Mouse (Mus musculus): ENCODE measurements at regions not wholly inside any gene's neighbourhood (a gene's known extent, or its start where the extent isn't known, plus 50 kb on each side); places are given as distances from the start of the nearest gene placed in this dataset.

GRCm38 (mm10) chr5:75467916-75468315, 106.8 kb upstream of the Kit start:
- DNase-seq (ENCODE audit: low spot score): no peak

GRCm38 (mm10) chr5:75471010-75471409, 103.7 kb upstream of the Kit start:
- DNase-seq (ENCODE audit: low spot score): no peak

GRCm38 (mm10) chr5:75472484-75472883, 102.2 kb upstream of the Kit start:
- DNase-seq (ENCODE audit: low spot score): no peak

- DNase-seq (ENCODE audit: low spot score): no peak
These were observed 99.3 kb upstream of the Kit start for GRCm38 (mm10) chr5:75475414-75475813.

GRCm38 (mm10) chr5:75478499-75478898, 96.2 kb upstream of the Kit start:
- no peak for DNase-seq (ENCODE audit: low spot score)

- no peak for DNase-seq (ENCODE audit: low spot score)
These were observed 95.6 kb upstream of the Kit start for GRCm38 (mm10) chr5:75479149-75479548.

GRCm38 (mm10) chr5:75481595-75481994, 93.1 kb upstream of the Kit start:
- DNase-seq (ENCODE audit: low spot score): no peak

GRCm38 (mm10) chr5:75484330-75484729, 90.4 kb upstream of the Kit start:
- no peak for DNase-seq (ENCODE audit: low spot score)

GRCm38 (mm10) chr5:75490806-75491205, 83.9 kb upstream of the Kit start:
- no peak for DNase-seq (ENCODE audit: low spot score)

- no peak for DNase-seq (ENCODE audit: low spot score)
These were observed 80.6 kb upstream of the Kit start for GRCm38 (mm10) chr5:75494143-75494542.

GRCm38 (mm10) chr5:75499053-75499452, 75.7 kb upstream of the Kit start:
- no peak for DNase-seq (ENCODE audit: low spot score)

GRCm38 (mm10) chr5:75499695-75500094, 75.0 kb upstream of the Kit start:
- DNase-seq (ENCODE audit: low spot score): no peak

GRCm38 (mm10) chr5:75500654-75501416, 73.9 kb upstream of the Kit start:
- no peak for DNase-seq (ENCODE audit: low spot score)

- no peak for DNase-seq (ENCODE audit: low spot score)
These were observed 71.0 kb upstream of the Kit start for GRCm38 (mm10) chr5:75503673-75504072.

GRCm38 (mm10) chr5:75512521-75513422, 61.9 kb upstream of the Kit start:
- DNase-seq (ENCODE audit: low spot score): no peak

GRCm38 (mm10) chr5:75518213-75518612, 56.5 kb upstream of the Kit start:
- no peak for DNase-seq (ENCODE audit: low spot score)

GRCm38 (mm10) chr5:75523041-75523678, 51.6 kb upstream of the Kit start:
- no peak for DNase-seq (ENCODE audit: low spot score)
